Mouse (Mus musculus) adrenal gland, adult 8-10 months (tissue): ENCODE measurements around the gene Bcar1. TPM values are rescaled to one million over a fixed set of nuclear protein-coding genes. Genes with fewer than 3 reads are reported as not detected.

Experiments used
- DNase-seq: peaks from one replicate; pipeline ENCODE4 v3.0.0; 2022
- total RNA-seq, 4 experiments: library from RNA; stranded (reverse); gene quantifications; 2 replicates each; pipeline ENCODE4 v1.2.4; 2022

The Bcar1 gene
- total RNA-seq: 100 to 1,000 TPM in 2 of 4 experiments, 10 to 100 TPM in 2; 86.1 to 150 (median 104) TPM

DNA sequence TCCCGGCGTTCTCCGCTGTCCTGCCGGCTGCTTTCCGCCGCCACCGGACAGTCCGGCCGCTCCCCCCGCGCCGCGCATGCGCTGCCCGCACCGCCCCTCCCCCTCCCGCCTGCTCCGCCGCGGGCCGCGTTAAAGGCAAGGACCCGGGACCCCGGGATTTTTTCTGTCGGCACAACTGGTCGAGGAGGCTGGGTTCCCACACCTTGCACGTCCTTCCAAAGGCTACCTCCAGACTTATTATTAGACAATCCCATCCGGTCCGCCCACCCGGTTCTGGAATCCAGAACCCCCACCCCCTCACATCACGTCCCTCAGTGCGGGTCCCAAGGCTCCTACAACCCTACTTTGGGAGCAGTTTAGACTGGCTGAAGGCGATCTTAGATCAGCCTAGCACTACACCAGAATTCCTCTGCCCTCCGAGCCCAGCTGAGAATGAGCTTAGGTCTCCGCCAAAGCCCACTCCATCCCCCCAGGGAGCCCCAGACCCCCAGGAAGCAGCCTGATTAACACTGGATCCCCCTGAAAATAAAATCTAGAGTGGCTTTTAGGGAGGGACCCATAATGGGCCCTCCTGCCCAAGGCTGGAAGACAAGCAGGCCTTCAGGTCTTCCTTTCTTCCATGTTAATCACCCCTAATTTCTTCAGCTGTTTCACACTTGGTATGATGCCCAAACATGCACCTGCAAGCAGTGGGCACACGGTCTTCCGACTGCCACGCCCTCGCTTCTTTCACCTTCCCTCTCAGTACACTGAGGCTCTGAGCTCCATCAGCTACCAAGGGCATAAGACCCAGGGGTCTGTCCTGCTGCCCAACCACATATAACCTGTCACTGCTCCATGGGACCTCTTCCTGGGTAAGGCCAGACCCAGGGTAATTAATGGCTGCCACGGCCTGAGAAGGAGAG is at the start of gene Bcar1:
Bcar1 (minus strand) TSS at position 18 of the 905 bp plus-strand sequence.
- no peak for DNase-seq

- no peak for DNase-seq
Measured at GRCm38 (mm10) chr8:111789639-111790038, 46.0 kb upstream of the Bcar1 start.

GRCm38 (mm10) chr8:111789200-111789599 is 45.6 kb upstream of the Bcar1 start:
- DNase-seq: no peak

DNA sequence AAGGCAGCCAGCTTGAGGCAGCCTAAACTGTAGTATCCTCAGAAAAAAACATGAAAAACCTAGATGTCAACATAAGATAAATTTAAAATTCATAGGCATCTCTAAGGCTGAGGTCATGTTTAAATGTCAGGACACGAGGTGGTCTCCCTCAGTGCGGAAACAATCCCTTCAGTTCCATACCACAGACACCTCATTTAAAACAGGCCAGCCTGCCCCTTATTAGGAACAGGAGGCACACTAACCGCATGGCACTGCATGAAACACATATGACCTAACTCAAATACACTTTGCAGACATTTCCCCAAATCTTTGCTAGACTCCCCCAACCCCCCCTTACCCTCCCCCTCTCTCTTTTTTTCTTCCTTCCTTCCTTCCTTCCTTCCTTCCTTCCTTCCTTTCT is 44.9 kb upstream of the Bcar1 start:
- no peak for DNase-seq

DNA sequence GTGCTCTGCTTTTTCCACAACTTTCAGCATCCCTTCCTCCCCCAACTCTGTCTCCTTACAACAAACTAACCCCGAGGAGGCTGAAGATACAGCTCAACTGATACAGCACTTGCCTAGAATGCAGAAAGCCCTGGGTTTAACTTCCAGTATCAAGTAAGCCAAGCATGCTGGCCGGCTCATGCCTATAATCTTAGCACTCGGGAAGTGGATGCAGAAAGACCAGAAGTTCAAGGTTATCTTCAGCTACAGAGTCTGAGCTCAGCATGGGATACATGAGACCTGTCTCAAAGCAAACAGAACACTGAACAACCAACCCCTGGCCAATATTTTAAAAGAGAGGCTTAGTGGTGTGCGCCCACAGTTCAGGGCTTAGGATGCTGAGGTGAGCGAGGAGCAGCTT is 44.5 kb upstream of the Bcar1 start:
- DNase-seq: no peak

GRCm38 (mm10) chr8:111787683-111788082 is 44.1 kb upstream of the Bcar1 start:
- peak; percentile 42 for DNase-seq

DNA sequence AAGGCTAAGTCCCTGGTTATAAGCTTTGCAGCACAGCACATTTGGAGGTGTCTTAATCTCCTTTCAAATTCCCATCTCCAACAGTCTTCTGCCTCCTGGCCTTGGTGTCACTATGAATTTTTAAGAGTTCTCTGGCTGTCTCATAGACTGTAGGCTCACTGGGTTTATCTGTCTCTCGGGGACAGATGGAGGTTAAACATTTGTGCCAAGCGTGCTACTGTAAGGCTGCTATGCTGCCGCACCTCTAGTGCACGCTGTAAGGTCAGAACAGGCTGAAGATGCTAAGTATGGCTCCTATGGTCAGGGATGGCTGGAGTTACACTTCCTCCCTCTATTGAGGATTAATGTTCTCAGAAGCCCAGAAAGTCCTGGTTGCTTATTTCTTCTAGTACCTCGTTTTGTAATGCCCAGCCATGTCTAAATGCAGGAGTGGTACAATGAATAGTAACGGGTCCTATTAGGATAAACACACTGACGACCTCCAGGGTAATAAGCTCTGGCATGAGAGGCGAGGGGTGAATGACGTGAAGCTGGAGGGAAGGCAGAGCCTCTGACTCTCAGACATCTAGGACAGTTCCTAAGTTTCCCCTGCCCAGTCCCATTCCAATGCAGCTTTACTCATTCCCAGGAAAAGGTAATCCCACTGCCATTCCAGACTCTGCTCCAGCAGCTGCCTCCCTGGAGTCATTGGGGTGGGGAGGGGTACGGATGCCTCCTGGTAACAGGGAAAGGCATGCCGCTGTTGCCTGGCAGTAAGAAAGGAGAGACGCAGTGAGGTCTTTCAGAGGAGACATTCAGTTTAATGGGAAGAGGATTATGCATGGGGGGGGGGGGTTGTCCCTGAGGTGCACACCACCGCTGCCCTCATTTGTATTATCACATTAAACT is 43.3 kb upstream of the Bcar1 start:
- no peak for DNase-seq

DNA sequence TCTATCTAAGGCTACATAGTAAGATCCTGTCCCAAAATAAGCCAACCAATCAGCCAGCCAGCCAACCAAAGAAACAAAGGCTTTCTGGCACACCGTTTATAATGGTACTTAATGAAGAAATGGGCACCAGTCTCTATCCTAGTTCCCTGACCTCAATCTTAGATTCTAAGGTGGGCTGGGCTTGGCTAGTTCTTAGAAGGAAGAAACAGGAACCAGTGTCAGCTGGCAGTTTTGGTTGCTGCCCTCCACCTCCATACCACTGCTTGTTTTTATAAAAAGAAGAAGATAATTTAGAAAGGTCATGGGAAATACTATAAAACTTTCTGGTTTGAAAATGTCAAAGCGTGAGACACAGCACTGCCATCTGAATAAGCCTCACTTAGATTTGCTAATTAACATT is 42.5 kb upstream of the Bcar1 start:
- DNase-seq: no peak

DNA sequence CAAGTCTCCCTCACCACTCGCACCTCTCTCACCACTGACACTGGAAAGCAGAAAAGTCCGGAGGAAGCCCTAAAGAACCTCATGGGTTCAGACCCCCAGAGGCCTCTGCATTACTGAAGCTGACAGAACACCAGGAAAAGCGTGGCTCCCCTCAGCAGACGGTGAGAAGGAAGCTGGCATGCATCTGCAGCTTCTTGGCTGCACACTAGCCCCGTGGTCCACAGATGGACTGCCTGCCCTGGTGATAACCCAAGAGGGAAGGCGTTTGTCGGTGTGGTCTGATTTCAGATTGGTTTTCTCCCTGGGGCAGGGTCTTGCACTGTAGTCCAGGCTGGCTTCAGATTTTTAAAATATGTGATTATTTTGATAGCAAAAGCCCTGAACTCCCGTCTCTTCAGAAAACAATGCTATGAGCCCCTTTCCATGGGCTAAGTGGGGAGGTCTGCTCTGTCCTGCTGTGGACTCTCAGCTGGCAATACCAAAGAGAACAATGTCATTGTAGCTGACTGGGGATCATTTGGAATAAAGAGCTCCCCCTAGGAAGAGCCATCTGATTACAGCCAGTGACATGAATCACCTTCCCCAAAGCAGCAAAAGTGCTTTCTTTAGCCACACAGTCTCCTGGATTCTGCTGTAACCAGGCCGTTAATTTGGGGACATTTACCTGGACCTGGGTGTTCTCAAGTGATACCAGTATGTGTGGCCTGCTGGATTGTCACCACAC is 39.2 kb upstream of the Bcar1 start:
- no peak for DNase-seq

- DNase-seq: no peak
Measured at GRCm38 (mm10) chr8:111782161-111782560, 38.6 kb upstream of the Bcar1 start.

GRCm38 (mm10) chr8:111780697-111781424 is 37.3 kb upstream of the Bcar1 start:
- no peak for DNase-seq

DNA sequence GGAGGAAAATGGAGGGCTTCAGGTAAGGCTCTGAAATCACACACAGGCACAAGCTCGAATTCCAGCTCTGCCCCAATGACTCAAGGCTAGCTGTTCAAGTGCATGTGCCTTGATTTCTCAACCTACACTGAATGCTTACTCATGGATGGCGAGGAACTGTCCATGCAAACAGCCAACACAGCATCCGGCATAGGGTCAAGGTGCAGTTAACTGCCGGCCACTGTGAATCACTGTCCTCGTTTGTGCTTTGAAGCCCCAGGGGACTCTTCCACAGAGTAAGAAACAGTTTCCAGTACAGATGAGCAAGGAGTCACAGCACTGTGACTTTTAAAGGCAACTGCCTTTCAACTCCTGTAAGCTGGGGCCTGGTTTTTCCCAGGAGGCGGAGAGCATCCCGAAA is 36.1 kb upstream of the Bcar1 start:
- peak; percentile 90 for DNase-seq

GRCm38 (mm10) chr8:111778801-111779200 is 35.2 kb upstream of the Bcar1 start:
- DNase-seq: no peak

GRCm38 (mm10) chr8:111776492-111776891 is 32.9 kb upstream of the Bcar1 start:
- no peak for DNase-seq

GRCm38 (mm10) chr8:111775766-111776165 is 32.2 kb upstream of the Bcar1 start:
- no peak for DNase-seq

DNA sequence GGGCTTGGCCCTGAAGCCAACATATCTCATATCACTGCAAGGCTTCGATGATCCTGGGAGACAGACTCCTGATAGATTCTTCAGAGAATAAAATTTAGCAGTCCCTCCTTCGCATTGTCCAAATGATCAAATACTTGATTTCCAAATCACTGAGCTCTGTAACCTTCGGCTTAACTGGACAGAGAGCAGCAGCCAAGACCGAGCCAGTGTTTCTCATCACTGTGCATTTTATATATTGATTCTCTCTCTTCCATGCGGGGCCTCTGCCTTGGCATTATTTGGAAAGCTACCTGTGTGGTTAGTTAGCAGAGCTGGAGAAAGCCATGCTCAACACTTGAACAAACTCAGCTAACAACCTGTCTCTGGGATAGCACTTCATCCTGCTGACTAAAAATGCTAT is 29.9 kb upstream of the Bcar1 start:
- DNase-seq: no peak

DNA sequence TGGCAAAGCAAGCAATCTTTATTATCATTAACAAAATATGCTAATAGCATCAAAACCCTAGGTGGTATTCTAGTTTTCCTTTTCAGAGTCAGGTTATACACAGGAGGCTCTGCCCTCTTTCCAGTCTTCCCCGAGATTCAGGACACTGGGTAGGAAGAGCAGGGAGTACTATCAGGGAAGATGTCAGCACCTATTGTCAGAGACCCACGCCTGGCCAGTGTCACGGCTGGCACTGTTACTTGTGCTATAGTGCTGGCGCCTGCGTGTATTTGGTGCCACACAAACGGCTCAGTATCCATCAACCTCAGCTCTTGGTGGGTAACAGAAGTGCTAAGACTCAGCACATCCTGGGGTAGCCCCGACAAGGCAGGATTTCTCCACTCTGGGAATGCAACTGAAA is 29.4 kb upstream of the Bcar1 start:
- DNase-seq: no peak

- peak; percentile 77 for DNase-seq
Measured at GRCm38 (mm10) chr8:111772083-111772482, 28.5 kb upstream of the Bcar1 start.

DNA sequence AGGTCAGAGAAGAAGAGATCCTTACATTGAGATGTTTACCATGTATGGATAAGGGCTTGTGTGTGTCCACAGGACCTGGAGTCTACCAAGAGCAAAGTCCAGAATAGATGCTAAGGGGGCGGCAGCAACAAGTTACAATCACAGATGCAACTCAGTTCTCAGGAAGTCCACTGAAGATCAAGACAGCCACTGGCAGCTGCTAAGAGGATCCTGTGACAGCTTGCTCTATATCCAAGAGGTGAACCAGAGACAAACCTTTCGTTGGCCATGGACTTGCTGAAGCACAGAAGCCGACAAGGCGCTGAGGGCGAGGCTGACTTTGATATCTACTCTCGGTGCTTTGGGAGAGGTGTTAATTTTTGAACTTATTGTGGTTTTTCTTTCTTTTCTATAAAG is 28.0 kb upstream of the Bcar1 start:
- DNase-seq: no peak

GRCm38 (mm10) chr8:111770958-111771624 is 27.5 kb upstream of the Bcar1 start:
- DNase-seq: no peak

DNA sequence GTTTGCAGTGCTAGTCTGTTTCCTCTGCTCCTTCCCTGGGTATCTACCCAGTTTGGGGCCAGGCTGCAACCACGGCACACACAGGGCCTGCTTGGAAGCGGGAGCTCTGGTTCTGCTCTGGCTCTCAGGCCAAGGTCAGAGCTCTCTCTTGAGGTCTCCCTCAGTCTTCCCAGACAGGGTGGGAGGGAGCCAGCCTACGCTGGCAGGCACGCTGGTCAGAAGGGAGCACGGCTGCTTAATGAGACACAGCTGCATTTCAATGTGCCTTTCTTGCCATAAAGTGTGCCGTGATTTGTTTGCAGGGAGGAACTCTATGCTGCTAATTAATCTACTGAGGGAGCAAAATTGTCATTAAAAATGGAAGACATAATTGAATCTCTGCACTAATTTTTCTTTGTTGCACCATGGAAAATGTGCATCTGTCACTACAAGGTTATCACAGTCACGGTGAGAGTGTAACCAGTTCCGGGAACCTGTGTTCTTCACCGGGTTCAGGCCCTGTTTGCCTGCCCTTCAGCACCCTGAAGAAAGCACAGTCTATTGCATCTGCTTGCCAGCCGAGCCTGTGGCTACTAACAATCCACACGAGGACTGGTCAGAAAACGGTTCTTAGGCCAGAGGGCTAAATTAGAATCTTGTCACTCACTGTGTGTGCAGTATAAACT is 26.3 kb upstream of the Bcar1 start:
- DNase-seq: no peak
